Mouse (Mus musculus) cerebellum, adult 2 months (tissue): ENCODE results near the gene Fam171a2. TPM values are rescaled to one million over a fixed set of nuclear protein-coding genes. Genes with fewer than 3 reads are reported as not detected.
A peak's percentile ranks its signal among the peaks of the same experiment; 100 is the strongest.
"Not testable (repeated sequence)": the region's sequence is repeated elsewhere in the genome, so short reads cannot be mapped to it uniquely, and the experiment has no call there.

Source experiments
- DNase-seq, 2 experiments: peaks; one replicate each; pipeline ENCODE4 v3.0.0; 2021
- H3K27ac ChIP-seq: fragments of 200-500 bp; 2 replicates; pipeline ENCODE4 v1.5.1; 2012; ENCODE audit warnings: low read length, control low read depth, inconsistent platforms; ENCODE audit not compliant: insufficient read depth
- H3K27me3 ChIP-seq: fragments of 200-500 bp; 2 replicates; pipeline ENCODE4 v1.6.1; 2012; ENCODE audit warnings: inconsistent platforms, mild to moderate bottlenecking, low read length, moderate library complexity; ENCODE audit not compliant: control insufficient read depth, insufficient read depth
- H3K4me1 ChIP-seq: fragments of 200-500 bp; 2 replicates; pipeline ENCODE4 v1.6.1; 2011; ENCODE audit warnings: low read length; ENCODE audit not compliant: control insufficient read depth, insufficient read depth
- H3K4me3 ChIP-seq: fragments of 200-500 bp; replicated peaks from 2 replicates; pipeline ENCODE3; 2011; ENCODE audit warnings: mild to moderate bottlenecking, low read depth, low read length, control low read depth; ENCODE audit not compliant: insufficient read depth
- CTCF ChIP-seq: fragments of 200-500 bp; IDR thresholded peaks from 2 replicates; pipeline ENCODE4 v1.5.1; 2011; ENCODE audit warnings: low read depth, mild to moderate bottlenecking, control low read depth, low read length, moderate library complexity, borderline replicate concordance; ENCODE audit not compliant: insufficient read depth
- POLR2A ChIP-seq: fragments of 200-500 bp; IDR thresholded peaks from 2 replicates; pipeline ENCODE4 v1.6.1; 2011; ENCODE audit warnings: low read length, control low read depth, borderline replicate concordance; ENCODE audit not compliant: insufficient read depth
- WGBS: fragments of 180-500 bp; shearing (Covaris S2); methylation state at CpG from one replicate; pipeline ENCODE4 v1.1.7; 2018; 5-methylcytosine and 5-hydroxymethylcytosine counted together
- polyA plus RNA-seq: library from polyadenylated mRNA; depleted of rRNA; stranded (reverse); fragments of >200 nt; gene quantifications from 2 replicates; pipeline ENCODE4 v1.2.3, GENCODE M21; 2012

Fam171a2 gene
- polyA plus RNA-seq, 1 experiment: 57.8 TPM

DNA sequence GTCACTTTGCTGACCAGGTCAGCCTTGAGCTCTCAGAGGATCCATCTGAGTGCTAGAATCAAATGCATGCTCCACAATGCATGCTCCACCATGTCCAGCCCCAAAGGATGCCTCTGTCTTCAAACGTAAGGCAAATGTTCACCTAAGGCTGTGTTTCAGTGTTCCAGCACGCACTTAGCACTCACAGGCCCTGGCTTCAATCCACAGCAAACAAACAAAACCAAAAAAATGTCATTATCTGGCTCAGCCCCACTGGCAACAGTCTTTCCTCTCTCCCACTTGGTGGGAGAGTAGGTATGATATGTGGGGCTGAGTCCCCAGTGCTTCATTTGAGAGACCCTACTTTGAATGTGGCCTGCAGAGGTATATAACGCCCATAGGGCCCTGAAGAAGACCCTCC lies 36.4 kb downstream of the Fam171a2 start:
- no peak overlapping the region for H3K4me3 ChIP-seq
- no peaks in the 10 kb centered on the region for H3K27me3 ChIP-seq
- WGBS: 70% methylated on average over 3 of the region's 3 CpGs
- TF ChIP-seq CTCF: no peak
- TF ChIP-seq POLR2A: no peak
- no peak overlapping the region for H3K27ac ChIP-seq
- no peak for DNase-seq
- H3K4me1 ChIP-seq: 0 out of 2 replicates have a peak, but pooled peaks cover 1% of the 10 kb centered on the region

DNA sequence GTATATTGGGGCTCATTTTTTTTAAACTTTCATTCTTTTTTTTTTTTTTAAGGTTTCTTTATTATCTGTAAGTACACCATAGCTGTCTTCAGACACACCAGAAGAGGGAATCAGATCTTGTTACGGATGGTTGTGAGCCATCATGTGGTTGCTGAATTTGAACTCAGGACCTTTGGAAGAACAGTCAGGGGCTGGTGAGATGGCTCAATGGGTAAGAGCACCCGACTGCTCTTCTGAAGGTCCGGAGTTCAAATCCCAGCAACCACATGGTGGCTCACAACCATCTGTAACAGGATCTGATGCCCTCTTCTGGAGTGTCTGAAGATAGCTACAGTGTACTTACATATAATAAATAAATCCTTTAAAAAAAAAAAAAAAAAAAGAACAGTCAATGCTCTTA lies 37.1 kb downstream of the Fam171a2 start:
- 85% methylated on average over 3 of the region's 3 CpGs for WGBS
- H3K27ac ChIP-seq: not testable (repeated sequence)

DNA sequence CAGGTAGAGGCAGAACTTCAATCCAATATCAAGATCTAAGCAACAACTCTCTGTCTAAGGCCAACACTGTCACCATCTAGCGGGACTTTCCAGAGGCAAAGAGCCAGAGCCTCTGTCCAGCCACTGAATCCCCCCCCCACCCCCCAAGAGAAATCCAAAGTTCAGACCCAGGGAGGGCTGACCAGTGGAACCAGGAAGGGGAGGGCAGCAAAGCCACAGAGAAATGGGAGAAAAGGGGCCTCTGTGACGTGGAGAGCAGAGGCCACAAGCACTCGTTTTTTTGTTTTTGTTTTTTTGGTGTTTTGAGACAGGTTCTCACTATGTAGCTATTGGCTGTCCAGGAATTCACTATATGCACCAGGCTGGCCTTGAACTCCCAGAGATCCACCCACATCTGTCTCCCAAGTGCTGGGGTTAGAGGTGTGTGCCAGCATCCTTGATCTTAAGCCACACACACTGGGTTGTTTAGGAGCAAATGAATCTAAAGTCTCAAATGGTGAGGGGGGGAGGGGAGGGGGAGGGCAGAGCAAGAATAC lies 37.6 kb downstream of the Fam171a2 start:
- Histone ChIP-seq H3K4me3 (no peak overlapping the region), H3K27me3 (no peaks in the 10 kb centered on the region), H3K27ac (no peak overlapping the region), H3K4me1 (peaks cover 6% of the 10 kb centered on the region)
- WGBS: 83% methylated on average over 3 of the region's 3 CpGs
- TF ChIP-seq CTCF (no peak), POLR2A (no peak)
- DNase-seq: no peak

More for the DNA sequence above, 37.1 kb downstream of the Fam171a2 start:
- not testable (repeated sequence) for H3K27me3 ChIP-seq, DNase-seq, H3K4me1 ChIP-seq, H3K4me3 ChIP-seq

DNA sequence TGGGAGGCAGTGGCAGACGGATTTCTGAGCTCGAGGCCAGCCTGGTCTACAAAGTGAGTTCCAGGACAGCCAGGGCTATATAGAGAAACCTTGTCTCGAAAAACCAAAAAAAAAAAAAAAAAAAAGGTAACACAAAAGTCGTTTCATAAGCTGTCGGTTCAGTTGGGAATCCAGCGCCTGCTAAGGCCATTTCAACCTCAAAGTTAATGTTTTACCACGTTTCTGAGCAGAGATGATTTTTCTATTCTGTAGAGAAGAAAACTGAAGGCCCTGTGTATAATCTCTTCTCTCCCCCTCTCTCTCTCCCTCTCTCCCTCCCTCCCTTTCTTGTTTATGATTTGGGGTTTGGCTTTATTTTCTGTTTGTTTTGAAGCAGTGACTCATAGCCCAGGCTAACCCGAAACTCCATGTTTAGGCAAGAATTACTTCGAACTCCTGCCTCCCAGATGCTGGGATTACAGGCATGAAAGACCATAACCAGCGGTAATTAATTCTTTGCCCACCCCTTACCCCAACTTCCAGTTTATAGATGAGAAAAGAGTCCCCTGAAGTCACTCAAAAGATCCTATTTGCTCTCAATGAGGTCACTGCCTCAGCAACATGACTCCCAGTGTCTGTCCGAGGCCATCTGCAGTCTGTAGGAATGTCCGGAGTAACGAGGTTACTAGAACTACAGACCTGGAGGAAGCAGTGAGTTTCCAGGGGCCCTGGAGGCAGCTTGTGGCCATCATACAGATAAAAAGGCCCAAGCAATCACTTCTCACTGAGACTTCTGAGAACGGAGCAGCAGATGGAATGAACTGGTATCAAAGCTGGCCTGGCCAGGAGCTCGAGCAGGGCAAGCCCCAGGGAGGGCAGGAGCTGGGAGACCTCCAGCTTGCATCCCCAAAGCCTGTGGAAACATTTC lies 38.3 kb downstream of the Fam171a2 start:
- DNase-seq: no peak
- H3K27ac ChIP-seq: peak overlapping the region; percentile 32; the same call in 1 of the 2 replicates
- WGBS: 41% methylated on average over 15 of the region's 15 CpGs
- peaks cover 13% of the 10 kb centered on the region for H3K4me1 ChIP-seq
- no peaks in the 10 kb centered on the region for H3K27me3 ChIP-seq
- H3K4me3 ChIP-seq: peak overlapping the region; percentile 21
- TF ChIP-seq POLR2A (no peak), CTCF (no peak)

DNA sequence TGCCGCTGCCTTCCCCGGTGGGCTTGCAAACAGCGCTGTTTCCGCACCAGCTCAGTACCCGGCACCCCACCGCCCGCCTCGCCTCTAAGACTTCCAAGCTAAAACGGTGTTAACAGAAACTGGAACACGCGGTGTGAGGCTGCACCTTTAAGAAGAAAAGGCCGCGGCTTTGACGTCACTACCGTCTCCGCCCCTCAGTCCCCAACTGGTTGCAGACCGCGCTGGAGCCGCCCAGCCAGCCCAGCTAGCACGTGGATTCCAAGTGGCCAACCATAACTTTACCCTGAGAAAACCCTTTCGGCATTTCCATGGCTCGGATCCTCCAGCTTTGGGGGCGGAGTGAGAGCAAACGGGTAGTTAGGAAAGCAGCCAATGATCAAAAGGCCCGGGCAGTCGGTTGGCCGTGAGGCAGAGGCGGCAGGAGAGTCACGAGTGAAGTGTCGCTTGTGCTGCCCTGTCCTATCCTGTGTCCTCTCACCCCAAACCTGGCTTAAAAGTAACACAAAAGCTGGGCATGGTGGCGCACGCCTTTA lies 39.1 kb downstream of the Fam171a2 start:
- peaks cover 13% of the 10 kb centered on the region for H3K4me1 ChIP-seq
- no peaks in the 10 kb centered on the region for H3K27me3 ChIP-seq
- H3K27ac ChIP-seq: peak overlapping the region; percentile 97; the same call in 1 of the 2 replicates
- H3K4me3 ChIP-seq: peak overlapping the region; percentile 80
- WGBS: under 1% methylated on average over 32 of the region's 32 CpGs
- peak; percentile 96 to 99 for DNase-seq
- peak; percentile 68; the same call in 1 of the 2 replicates for TF ChIP-seq POLR2A
- TF ChIP-seq CTCF: no peak

DNA sequence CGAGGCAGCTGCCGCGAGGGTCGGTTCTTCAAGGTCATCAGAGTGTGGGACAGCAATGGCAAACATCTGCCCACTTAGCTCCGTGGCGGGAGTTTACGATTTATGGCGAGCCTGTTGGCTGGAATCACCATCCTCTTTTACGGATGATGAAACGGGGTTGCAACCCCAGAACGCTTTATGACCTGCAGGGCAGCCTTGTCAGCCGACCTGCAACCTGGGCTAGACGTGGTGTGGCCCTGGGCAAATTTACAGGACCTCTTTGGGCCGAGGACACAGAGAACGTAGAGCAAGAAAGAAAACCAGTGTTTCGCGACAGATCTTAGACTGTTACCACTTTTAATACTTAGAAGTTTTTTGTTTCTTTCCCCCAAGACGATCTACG lies 39.7 kb downstream of the Fam171a2 start, which contains the start of gene Slc25a39:
Gene Slc25a39, minus strand, starts transcription at position 113 of the 382 bp plus-strand sequence.
- no peak for DNase-seq
- TF ChIP-seq POLR2A (no peak), CTCF (no peak)
- under 1% methylated on average over 19 of the region's 19 CpGs for WGBS
- Histone ChIP-seq H3K27ac (peak within 1 kb of the TSS; percentile 97), H3K4me3 (peak within 1 kb of the TSS; percentile 80), H3K4me1 (peaks cover 13% of the 10 kb centered on the region), H3K27me3 (no peaks in the 10 kb centered on the region)

DNA sequence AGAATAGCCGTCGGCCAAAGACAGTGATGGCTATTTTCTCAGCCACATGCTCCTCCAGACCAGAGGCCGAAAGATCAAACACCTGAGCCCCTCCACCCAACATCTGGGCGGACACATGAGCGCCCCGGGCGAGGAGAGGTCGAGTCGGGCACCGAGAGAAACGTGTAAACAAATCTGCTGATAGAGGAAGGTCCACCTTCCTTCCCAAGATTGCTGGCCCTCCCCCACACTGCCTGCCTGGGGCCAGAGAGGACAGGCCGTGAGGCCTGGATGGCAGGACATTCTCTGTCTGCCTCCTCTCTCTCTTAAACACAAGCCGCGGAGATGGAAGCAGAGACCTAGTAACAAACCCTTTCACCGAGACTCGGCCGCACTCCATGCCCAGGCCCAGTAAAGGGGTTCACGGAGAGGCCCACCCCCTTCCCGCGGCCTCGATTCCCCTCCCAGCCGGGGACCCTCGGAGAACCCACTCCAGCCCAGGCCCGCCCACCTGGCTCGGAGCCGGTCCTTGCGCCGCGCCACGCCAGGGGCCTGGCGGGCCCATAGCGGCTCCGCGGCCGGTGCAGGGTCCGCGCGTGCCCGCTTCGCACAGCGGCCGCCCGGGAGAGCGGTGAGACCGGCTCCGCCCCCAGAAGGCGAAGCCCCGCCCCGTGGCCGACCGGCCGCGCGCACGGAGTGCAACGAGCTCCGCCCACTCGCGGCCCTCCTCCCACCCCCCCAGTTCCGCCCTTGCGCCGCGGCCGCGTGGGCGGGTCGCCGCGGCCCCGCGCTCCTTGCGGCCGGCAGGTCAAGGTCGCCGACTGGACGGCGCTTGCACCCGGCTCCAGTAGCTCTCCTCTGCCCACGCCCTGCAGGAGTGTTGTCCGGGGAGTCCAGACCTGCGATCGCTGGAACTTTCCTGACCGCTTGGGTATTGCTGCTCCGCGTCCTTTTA lies 40.3 kb downstream of the Fam171a2 start:
- peak; percentile 93 for DNase-seq
- peaks cover 14% of the 10 kb centered on the region for H3K4me1 ChIP-seq
- under 1% methylated on average over 85 of the region's 85 CpGs for WGBS
- H3K27ac ChIP-seq: peak overlapping the region; percentile 97
- peak overlapping the region; percentile 80 for H3K4me3 ChIP-seq
- TF ChIP-seq CTCF: no peak
- peak; percentile 77; the same call in 1 of the 2 replicates for TF ChIP-seq POLR2A
- H3K27me3 ChIP-seq: no peaks in the 10 kb centered on the region
